Mouse (Mus musculus): ENCODE measurements around the gene Hyal1. TPM values are rescaled to one million over a fixed set of nuclear protein-coding genes. Genes with fewer than 3 reads are reported as not detected.
A peak's percentile ranks its signal among the peaks of the same experiment; 100 is the strongest.

Gene Hyal1
- total and polyA plus RNA-seq, 3 experiments = 0.40 to 0.59 TPM; not detected in 1

GRCm38 (mm10) chr9:107545602-107546001 lies 31.1 kb upstream of the Hyal1 start:
- in situ Hi-C loops (cut with MboI; ENCODE audit: low pct_ligation_motif_present, low pct_unique_long_range_greater_than_20kb, low sequenced_read_pairs) = no loop called here
- no peak overlapping the region for H3K4me2 ChIP-seq (ENCODE audit: insufficient read depth, low read depth, poor library complexity, severe bottlenecking)
- H3K79me2 ChIP-seq (replicated peaks; ENCODE audit: control insufficient read depth, extremely low read depth, insufficient read depth, poor library complexity, severe bottlenecking) = no peaks in the 10 kb centered on the region
- dilution Hi-C loops (cut with MboI; ENCODE audit: extremely low pct_ligation_motif_present, extremely low pct_unique_long_range_greater_than_20kb, low sequenced_read_pairs) = no loop called here
- TF ChIP-seq SMC3 (IDR thresholded peaks at IDR 0.05; ENCODE audit: low read depth, low read length) = peak; percentile 45; the same call in 1 of the 2 replicates
- no peak for TF ChIP-seq NRF1 (IDR thresholded peaks at IDR 0.05; ENCODE audit: low read depth, low read length)
- TF ChIP-seq HCFC1 (IDR thresholded peaks at IDR 0.05; ENCODE audit: low read depth, low read length) = peak; percentile 38
- peak; percentile 82 to 91 for TF ChIP-seq CTCF (conservative IDR thresholded peaks at IDR 0.05 in 1 of 2, IDR thresholded peaks at IDR 0.05 in 1 of 2; ENCODE audit: low read depth in 2 of 2, low read length in 2 of 2)
- 0 out of 2 replicates have a peak, but pooled peaks have one; percentile 22 for TF ChIP-seq IRF4 (IDR thresholded peaks at IDR 0.05; ENCODE audit: low read depth, low read length)
- TF ChIP-seq MAX (IDR thresholded peaks at IDR 0.05; ENCODE audit: low read length) = peak; percentile 39; the same call in 1 of the 2 replicates
- TF ChIP-seq RAD21 (IDR thresholded peaks at IDR 0.05; ENCODE audit: low read depth, low read length) = peak; percentile 49
- TF ChIP-seq MEF2A (IDR thresholded peaks at IDR 0.05; ENCODE audit: borderline replicate concordance, low read depth, low read length) = peak; percentile 14; the same call in 1 of the 2 replicates
- TF ChIP-seq TCF12 (IDR thresholded peaks at IDR 0.05; ENCODE audit: low read depth, low read length) = peak; percentile 28; the same call in 1 of the 2 replicates
- no peak for TF ChIP-seq CHD1 (IDR thresholded peaks at IDR 0.05; ENCODE audit: low read depth, low read length)
- 0 out of 2 replicates have a peak, but pooled peaks have one; percentile 56 for TF ChIP-seq MYC (IDR thresholded peaks at IDR 0.05; ENCODE audit: low read depth, low read length)
- peak; percentile 48; the same call in 1 of the 2 replicates for TF ChIP-seq SIN3A (IDR thresholded peaks at IDR 0.05; ENCODE audit: low read length)
- no peak for TF ChIP-seq NELFE (IDR thresholded peaks at IDR 0.05; ENCODE audit: low read depth, low read length)
- DNase-seq (ENCODE audit: extremely low read depth) = peak; percentile 68
- H3K4me3 ChIP-seq (replicated peaks in 1 of 3; ENCODE audit: low read depth in 2 of 3, low read length in 2 of 3, poor library complexity in 1 of 3) = no peak overlapping the region
- no peak overlapping the region for H3K9ac ChIP-seq (ENCODE audit: insufficient read depth, low read depth)
- H3K27me3 ChIP-seq (replicated peaks) = no peaks in the 10 kb centered on the region
- peaks cover 18 to 26% of the 10 kb centered on the region in 2 experiments for H3K36me3 ChIP-seq (replicated peaks in 1 of 2; ENCODE audit: control insufficient read depth in 1 of 2, insufficient read depth in 1 of 2, low read length in 1 of 2)
- H3K4me1 ChIP-seq (ENCODE audit: control insufficient read depth in 1 of 2, insufficient read depth in 2 of 2) = peaks cover 5 to 46% of the 10 kb centered on the region in 2 experiments; a peak in 2 of 4 replicates
- H3K27ac ChIP-seq (ENCODE audit: insufficient read depth, low read depth) = no peak overlapping the region
- no peaks in the 10 kb centered on the region for H3K9me3 ChIP-seq (replicated peaks; ENCODE audit: low read length)

- dilution Hi-C loops (cut with MboI; ENCODE audit: extremely low pct_ligation_motif_present, extremely low pct_unique_long_range_greater_than_20kb, low sequenced_read_pairs) = no loop called here
- H3K4me1 ChIP-seq (ENCODE audit: control insufficient read depth in 1 of 2, insufficient read depth in 2 of 2) = peaks cover 3 to 42% of the 10 kb centered on the region in 2 experiments; a peak in 3 of 4 replicates
Measured at GRCm38 (mm10) chr9:107547026-107547425, 29.7 kb upstream of the Hyal1 start, which contains the start of gene Zmynd10. Gene Zmynd10 (plus strand): TSS chr9:107547298.

More at GRCm38 (mm10) chr9:107547026-107547425, 29.7 kb upstream of the Hyal1 start, which contains the start of gene Zmynd10:
- H3K79me2 ChIP-seq (replicated peaks; ENCODE audit: control insufficient read depth, extremely low read depth, insufficient read depth, poor library complexity, severe bottlenecking) = no peaks in the 10 kb centered on the region
- in situ Hi-C loops (cut with MboI; ENCODE audit: low pct_ligation_motif_present, low pct_unique_long_range_greater_than_20kb, low sequenced_read_pairs) = no loop called here
- no peaks in the 10 kb centered on the region for H3K9me3 ChIP-seq (replicated peaks; ENCODE audit: low read length)
- no peak within 1 kb of the TSS for H3K27ac ChIP-seq (ENCODE audit: insufficient read depth, low read depth)
- DNase-seq (ENCODE audit: extremely low read depth) = peak; percentile 96
- TF ChIP-seq ELF1 (IDR thresholded peaks at IDR 0.05; ENCODE audit: low read depth, low read length) (peak; percentile 26; the same call in 1 of the 2 replicates), JUND (conservative IDR thresholded peaks at IDR 0.05; ENCODE audit: low read depth, low read length) (no peak), HCFC1 (IDR thresholded peaks at IDR 0.05; ENCODE audit: low read depth, low read length) (peak; percentile 19; the same call in 1 of the 2 replicates), MYC (IDR thresholded peaks at IDR 0.05; ENCODE audit: low read depth, low read length) (peak; percentile 49; the same call in 1 of the 2 replicates), ZKSCAN1 (IDR thresholded peaks at IDR 0.05; ENCODE audit: borderline replicate concordance, low read depth, low read length) (no peak), TCF12 (IDR thresholded peaks at IDR 0.05; ENCODE audit: low read depth, low read length) (peak; percentile 71), MAX (IDR thresholded peaks at IDR 0.05; ENCODE audit: low read length) (peak; percentile 36), SIN3A (IDR thresholded peaks at IDR 0.05; ENCODE audit: low read length) (peak; percentile 99), BHLHE40 (IDR thresholded peaks at IDR 0.05; ENCODE audit: low read depth, low read length) (peak; percentile 35; the same call in 1 of the 2 replicates), IRF4 (IDR thresholded peaks at IDR 0.05; ENCODE audit: low read depth, low read length) (no peak), NRF1 (IDR thresholded peaks at IDR 0.05; ENCODE audit: low read depth, low read length) (peak; percentile 81), MAFK (IDR thresholded peaks at IDR 0.05; ENCODE audit: insufficient replicate concordance, low read length) (no peak), PAX5 (IDR thresholded peaks at IDR 0.05; ENCODE audit: low read length) (no peak), MXI1 (IDR thresholded peaks at IDR 0.05; ENCODE audit: low read depth, low read length) (peak; percentile 79), ETS1 (conservative IDR thresholded peaks at IDR 0.05; ENCODE audit: low read depth, low read length) (peak; percentile 87)
- no peaks in the 10 kb centered on the region for H3K27me3 ChIP-seq (replicated peaks)
- peak within 1 kb of the TSS; percentile 38 for H3K4me2 ChIP-seq (ENCODE audit: insufficient read depth, low read depth, poor library complexity, severe bottlenecking)
- no peak within 1 kb of the TSS for H3K4me3 ChIP-seq (replicated peaks in 1 of 3; ENCODE audit: low read depth in 2 of 3, low read length in 2 of 3, poor library complexity in 1 of 3)
- no peak within 1 kb of the TSS for H3K9ac ChIP-seq (ENCODE audit: insufficient read depth, low read depth)
- H3K36me3 ChIP-seq (replicated peaks in 1 of 2; ENCODE audit: control insufficient read depth in 1 of 2, insufficient read depth in 1 of 2, low read length in 1 of 2) = peaks cover 23 to 36% of the 10 kb centered on the region in 2 experiments
